Mouse (Mus musculus) heart, embryonic 10.5 days (tissue): ENCODE data around the gene Sgf29. TPM values are rescaled to one million over a fixed set of nuclear protein-coding genes. Genes with fewer than 3 reads are reported as not detected.

ENCODE experiments used
- DNase-seq: peaks from one replicate; pipeline ENCODE4 v3.0.0-alpha.2; 2017; ENCODE audit warnings: low spot score
- H3K27ac ChIP-seq: fragments of 300-500 bp; sonication (generic); 2 replicates; pipeline ENCODE4 v1.5.1; 2016; ENCODE audit warnings: mild to moderate bottlenecking
- H3K27me3 ChIP-seq: fragments of 300-500 bp; sonication (generic); 2 replicates; pipeline ENCODE4 v1.6.1; 2016; ENCODE audit warnings: mild to moderate bottlenecking; ENCODE audit not compliant: poor library complexity, insufficient read depth, severe bottlenecking
- H3K36me3 ChIP-seq: fragments of 300-500 bp; sonication (generic); 2 replicates; pipeline ENCODE4 v1.6.1; 2016; ENCODE audit warnings: mild to moderate bottlenecking, moderate library complexity
- H3K4me1 ChIP-seq: fragments of 300-500 bp; sonication (generic); 2 replicates; pipeline ENCODE4 v1.6.1; 2016; ENCODE audit warnings: mild to moderate bottlenecking
- H3K4me3 ChIP-seq: fragments of 300-500 bp; sonication (generic); 2 replicates; pipeline ENCODE4 v1.5.1; 2016; ENCODE audit warnings: mild to moderate bottlenecking, moderate library complexity
- H3K9me3 ChIP-seq: fragments of 300-500 bp; sonication (generic); 2 replicates; pipeline ENCODE4 v1.6.1; 2016; ENCODE audit warnings: mild to moderate bottlenecking, moderate library complexity
- WGBS: fragments of 180-500 bp; shearing (Covaris S2); methylation state at CpG from one replicate; pipeline ENCODE4 v1.1.7; 2016; 5-methylcytosine and 5-hydroxymethylcytosine counted together
- polyA plus RNA-seq: library from polyadenylated mRNA; unstranded; fragments of >200 nt; fragmentation: Nextera tagmentation; extraction: Ambion mirVana; gene quantifications from 2 replicates; pipeline ENCODE4 v1.2.1, GENCODE M21; 2016

The Sgf29 gene
- polyA plus RNA-seq, 1 experiment from 2014 or later = 44.3 TPM

- Histone ChIP-seq H3K27ac (peak within 1 kb of the TSS; percentile 96), H3K9me3 (no peaks in the 10 kb centered on the region), H3K4me3 (peak within 1 kb of the TSS; percentile 88), H3K4me1 (peaks cover 33% of the 10 kb centered on the region), H3K36me3 (peaks cover 34% of the 10 kb centered on the region), H3K27me3 (no peaks in the 10 kb centered on the region)
- 0% methylated on average over 31 of the region's 31 CpGs for WGBS
- DNase-seq = no peak
Observed at GRCm38 (mm10) chr7:126695210-126695611, 46.1 kb downstream of the Sgf29 start, which contains the start of gene Bola2. Bola2 (plus strand) TSS chr7:126695401.

- peaks cover 34% of the 10 kb centered on the region for H3K4me1 ChIP-seq
- WGBS = under 1% methylated on average over 40 of the region's 40 CpGs
Observed at GRCm38 (mm10) chr7:126695631-126696207, 46.6 kb downstream of the Sgf29 start, which contains the start of gene Slx1b. Slx1b (minus strand) TSS chr7:126695784.

GRCm38 (mm10) chr7:126696303-126696702 lies 47.2 kb downstream of the Sgf29 start:
- Histone ChIP-seq H3K27me3 (no peaks in the 10 kb centered on the region), H3K9me3 (no peaks in the 10 kb centered on the region), H3K36me3 (peaks cover 26% of the 10 kb centered on the region), H3K4me1 (peaks cover 39% of the 10 kb centered on the region), H3K4me3 (peak overlapping the region; percentile 88), H3K27ac (peak overlapping the region; percentile 96)
- DNase-seq = no peak
- 7% methylated on average over 17 of the region's 17 CpGs for WGBS

More at GRCm38 (mm10) chr7:126695631-126696207, 46.6 kb downstream of the Sgf29 start, which contains the start of gene Slx1b:
- peak; percentile 99 for DNase-seq
- H3K36me3 ChIP-seq = peaks cover 32% of the 10 kb centered on the region
- peak within 1 kb of the TSS; percentile 96 for H3K27ac ChIP-seq
- peak within 1 kb of the TSS; percentile 88 for H3K4me3 ChIP-seq
- no peaks in the 10 kb centered on the region for H3K9me3 ChIP-seq
- no peaks in the 10 kb centered on the region for H3K27me3 ChIP-seq

- peaks cover 43% of the 10 kb centered on the region for H3K4me1 ChIP-seq
- no peak for DNase-seq
- peaks cover 20% of the 10 kb centered on the region for H3K36me3 ChIP-seq
Observed at GRCm38 (mm10) chr7:126696886-126697285, 47.8 kb downstream of the Sgf29 start.

GRCm38 (mm10) chr7:126697838-126698237 lies 48.7 kb downstream of the Sgf29 start:
- 93% methylated on average over 8 of the region's 8 CpGs for WGBS
- H3K27ac ChIP-seq = no peak overlapping the region
- DNase-seq = no peak
- no peak overlapping the region for H3K4me3 ChIP-seq
- peaks cover 11% of the 10 kb centered on the region; the same call in 1 of the 2 replicates for H3K36me3 ChIP-seq
- H3K27me3 ChIP-seq = peaks cover 13% of the 10 kb centered on the region
- no peaks in the 10 kb centered on the region for H3K9me3 ChIP-seq
- peaks cover 43% of the 10 kb centered on the region for H3K4me1 ChIP-seq

More at GRCm38 (mm10) chr7:126696886-126697285, 47.8 kb downstream of the Sgf29 start:
- Histone ChIP-seq H3K9me3 (no peaks in the 10 kb centered on the region), H3K27ac (no peak overlapping the region), H3K4me3 (peak overlapping the region; percentile 88), H3K27me3 (peaks cover 4% of the 10 kb centered on the region)
- 76% methylated on average over 3 of the region's 3 CpGs for WGBS

GRCm38 (mm10) chr7:126700063-126701015 lies 51.2 kb downstream of the Sgf29 start:
- WGBS = 77% methylated on average over 25 of the region's 25 CpGs
- DNase-seq = no peak
- peaks cover 51% of the 10 kb centered on the region for H3K4me1 ChIP-seq
- H3K4me3 ChIP-seq = no peak overlapping the region
- peaks cover 11% of the 10 kb centered on the region; the same call in 1 of the 2 replicates for H3K36me3 ChIP-seq
- H3K27me3 ChIP-seq = peaks cover 37% of the 10 kb centered on the region
- no peak overlapping the region for H3K27ac ChIP-seq
- H3K9me3 ChIP-seq = no peaks in the 10 kb centered on the region

GRCm38 (mm10) chr7:126701070-126701469 lies 52.0 kb downstream of the Sgf29 start:
- whole genome bisulfite sequencing = 3% methylated on average over 11 of the region's 11 CpGs
- H3K4me3 ChIP-seq = peak overlapping the region; percentile 8; the same call in 1 of the 2 replicates
- H3K9me3 ChIP-seq = no peaks in the 10 kb centered on the region
- peaks cover 45% of the 10 kb centered on the region for H3K27me3 ChIP-seq
- H3K27ac ChIP-seq = no peak overlapping the region
- peaks cover 51% of the 10 kb centered on the region for H3K4me1 ChIP-seq
- H3K36me3 ChIP-seq = peaks cover 11% of the 10 kb centered on the region; the same call in 1 of the 2 replicates
- peak; percentile 93 for DNase-seq

- 56% methylated on average over 24 of the region's 24 CpGs for WGBS
- DNase-seq = no peak
- Histone ChIP-seq H3K27me3 (peaks cover 50% of the 10 kb centered on the region), H3K4me3 (peak overlapping the region; percentile 8; the same call in 1 of the 2 replicates), H3K27ac (no peak overlapping the region), H3K9me3 (no peaks in the 10 kb centered on the region), H3K4me1 (peaks cover 46% of the 10 kb centered on the region), H3K36me3 (peaks cover 11% of the 10 kb centered on the region; the same call in 1 of the 2 replicates)
Observed at GRCm38 (mm10) chr7:126701559-126702357, 52.6 kb downstream of the Sgf29 start.

- peaks cover 50% of the 10 kb centered on the region for H3K27me3 ChIP-seq
- WGBS = 64% methylated on average over 6 of the region's 6 CpGs
- H3K4me1 ChIP-seq = peaks cover 40% of the 10 kb centered on the region
- H3K9me3 ChIP-seq = no peaks in the 10 kb centered on the region
- no peak for DNase-seq
- no peak overlapping the region for H3K27ac ChIP-seq
- no peak overlapping the region for H3K4me3 ChIP-seq
- peaks cover 9% of the 10 kb centered on the region; the same call in 1 of the 2 replicates for H3K36me3 ChIP-seq
Observed at GRCm38 (mm10) chr7:126702358-126702757, 53.2 kb downstream of the Sgf29 start.

- DNase-seq = no peak
- H3K27me3 ChIP-seq = peaks cover 54% of the 10 kb centered on the region
- WGBS = 74% methylated on average over 12 of the region's 12 CpGs
- H3K4me3 ChIP-seq = no peak overlapping the region
- no peaks in the 10 kb centered on the region for H3K9me3 ChIP-seq
- H3K36me3 ChIP-seq = 0 out of 2 replicates have a peak, but pooled peaks cover 3% of the 10 kb centered on the region
- peaks cover 37% of the 10 kb centered on the region for H3K4me1 ChIP-seq
- no peak overlapping the region for H3K27ac ChIP-seq
Observed at GRCm38 (mm10) chr7:126702861-126703756, 54.0 kb downstream of the Sgf29 start.

- 27% methylated on average over 7 of the region's 7 CpGs for WGBS
- H3K27ac ChIP-seq = no peak overlapping the region
- no peak overlapping the region; the same call in 1 of the 2 replicates for H3K4me3 ChIP-seq
- no peaks in the 10 kb centered on the region for H3K9me3 ChIP-seq
- H3K27me3 ChIP-seq = peaks cover 54% of the 10 kb centered on the region
- DNase-seq = no peak
- H3K4me1 ChIP-seq = peaks cover 37% of the 10 kb centered on the region
- H3K36me3 ChIP-seq = 0 out of 2 replicates have a peak, but pooled peaks cover 3% of the 10 kb centered on the region
Observed at GRCm38 (mm10) chr7:126703757-126704077, 54.6 kb downstream of the Sgf29 start.
